Mouse (Mus musculus): ENCODE results near the gene Timm44. TPM values are rescaled to one million over a fixed set of nuclear protein-coding genes. Genes with fewer than 3 reads are reported as not detected.
"Not testable (repeated sequence)": the region's sequence is repeated elsewhere in the genome, so short reads cannot be mapped to it uniquely, and the experiment has no call there.

The Timm44 gene
- total RNA-seq, 2 experiments from 2014 or later: 42.1 to 68.0 TPM

- ATAC-seq (ENCODE audit: poor library complexity, severe bottlenecking): no peak
These were observed 10.4 kb downstream of the Timm44 start for GRCm38 (mm10) chr8:4265160-4265914.

GRCm38 (mm10) chr8:4263105-4263791 is 12.5 kb downstream of the Timm44 start:
- ATAC-seq (ENCODE audit: poor library complexity, severe bottlenecking): no peak

- no peak for ATAC-seq (ENCODE audit: poor library complexity, severe bottlenecking)
These were observed 15.9 kb downstream of the Timm44 start for GRCm38 (mm10) chr8:4259805-4260170.

- peak; percentile 94 for ATAC-seq (ENCODE audit: poor library complexity, severe bottlenecking)
These were observed 16.4 kb downstream of the Timm44 start, which contains the start of gene Ctxn1 for GRCm38 (mm10) chr8:4259125-4259804. Gene Ctxn1, minus strand, starts transcription at chr8:4259274.

DNA sequence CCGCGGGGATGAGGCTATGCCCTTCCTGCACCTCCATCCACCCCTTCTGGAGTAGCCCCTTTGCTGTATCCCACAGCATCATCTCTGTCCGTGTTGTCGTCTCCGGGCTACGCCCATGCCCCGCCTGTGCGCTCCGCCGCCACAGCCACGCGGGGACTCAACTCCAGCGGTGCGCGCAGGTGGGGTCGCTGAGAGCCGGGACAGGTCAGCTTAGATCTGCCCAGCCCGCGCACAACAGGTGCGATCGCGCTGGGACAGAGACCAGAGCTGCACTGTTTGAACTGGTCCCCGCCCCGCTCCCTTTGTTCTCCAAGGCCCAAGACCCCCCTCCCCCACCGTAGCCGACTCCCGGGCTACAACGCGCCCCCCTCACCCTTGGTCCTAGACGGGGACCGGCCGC is 17.0 kb downstream of the Timm44 start:
- ATAC-seq (ENCODE audit: poor library complexity, severe bottlenecking): peak; percentile 13; the same call in 1 of the 2 replicates

GRCm38 (mm10) chr8:4258233-4258632 is 17.5 kb downstream of the Timm44 start:
- peak; percentile 75 for ATAC-seq (ENCODE audit: poor library complexity, severe bottlenecking)

DNA sequence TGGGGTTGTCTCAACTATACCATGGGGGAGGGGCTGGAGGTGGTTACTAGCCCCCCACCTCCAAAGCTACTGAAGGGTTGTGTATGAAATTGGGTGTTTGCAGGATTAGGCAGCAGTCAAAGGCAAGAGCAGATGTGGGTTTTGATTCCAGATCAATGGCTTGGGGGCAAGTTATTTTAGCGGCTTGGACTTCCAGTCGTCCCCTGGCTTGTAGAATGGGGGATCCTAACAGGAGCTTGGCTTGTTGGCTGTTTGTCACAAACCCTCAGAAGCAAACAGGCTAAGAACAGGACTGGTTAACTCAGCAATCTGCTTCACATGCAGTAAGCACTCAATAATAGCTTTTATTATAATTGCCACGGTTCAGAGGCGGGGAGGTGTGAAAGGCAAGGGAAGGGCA is 18.4 kb downstream of the Timm44 start:
- no peak for ATAC-seq (ENCODE audit: poor library complexity, severe bottlenecking)

DNA sequence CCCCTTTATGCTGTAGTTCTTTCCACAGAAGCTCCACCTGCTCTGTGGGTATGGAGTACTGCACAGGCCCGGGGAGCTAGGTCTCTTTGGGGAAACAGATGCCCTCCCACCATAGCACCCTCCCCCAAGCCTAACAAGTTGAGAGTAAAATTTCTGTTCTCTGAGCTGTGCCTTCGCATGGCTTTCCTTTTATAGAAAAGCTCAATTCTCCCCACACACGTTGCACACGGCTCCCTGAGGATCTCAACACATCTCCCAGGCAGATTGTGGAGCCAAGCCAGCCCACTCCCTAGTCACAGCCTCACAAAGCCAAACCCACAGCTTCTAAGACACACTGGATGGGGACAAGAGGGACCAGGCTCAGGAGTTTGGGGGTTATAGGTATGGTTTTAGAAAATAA is 18.8 kb downstream of the Timm44 start:
- ATAC-seq (ENCODE audit: poor library complexity, severe bottlenecking): no peak

GRCm38 (mm10) chr8:4255471-4255870 is 20.2 kb downstream of the Timm44 start:
- ATAC-seq (ENCODE audit: poor library complexity, severe bottlenecking): not testable (repeated sequence)

GRCm38 (mm10) chr8:4254001-4254400 is 21.7 kb downstream of the Timm44 start:
- no peak for ATAC-seq (ENCODE audit: poor library complexity, severe bottlenecking)

DNA sequence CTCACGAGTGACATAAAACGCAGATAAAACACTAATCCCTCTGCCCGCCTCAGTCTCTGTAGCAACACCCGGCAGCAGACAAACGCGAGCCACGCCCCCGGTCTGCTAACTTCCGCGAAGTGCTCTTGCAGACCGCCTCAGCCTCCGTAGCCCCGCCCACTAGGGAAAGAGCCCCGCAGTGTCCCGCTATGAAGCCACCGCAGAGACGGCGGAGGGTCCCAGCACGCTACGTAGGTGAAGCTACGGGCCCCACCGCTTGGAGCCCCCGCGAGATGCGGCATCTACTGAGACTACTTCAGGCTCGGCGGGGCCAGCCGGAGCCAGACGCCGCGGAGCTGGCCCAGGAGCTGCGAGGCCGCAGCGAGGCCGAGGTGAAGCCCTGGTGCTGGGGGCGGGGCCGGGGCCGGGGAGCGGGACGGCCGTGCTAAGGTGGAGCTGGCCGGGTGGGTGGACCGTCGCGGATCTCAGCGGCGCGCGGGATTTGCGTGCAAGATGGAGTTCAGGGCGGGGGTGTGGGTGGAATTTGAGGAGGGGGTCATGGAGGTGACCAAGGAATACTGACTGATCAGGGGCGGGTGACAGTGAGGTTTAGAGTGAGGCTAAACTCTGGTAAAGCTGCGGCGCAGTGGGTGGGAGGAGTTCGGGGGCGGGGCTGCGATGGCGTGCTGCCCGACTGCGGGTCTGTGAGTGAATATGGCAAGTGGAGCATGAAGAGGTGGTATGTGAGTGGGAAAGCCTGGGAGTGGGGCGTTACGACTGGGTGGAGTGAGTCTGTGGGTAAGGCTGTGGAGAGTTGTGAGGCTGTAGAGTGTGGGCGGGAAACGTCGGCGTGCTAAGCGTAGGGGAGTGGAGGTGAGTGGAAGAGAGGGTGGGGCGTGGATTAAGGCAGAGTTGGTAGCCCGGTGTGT is 22.5 kb downstream of the Timm44 start, which contains the start of gene Snapc2:
Gene Snapc2 (plus strand): TSS at position 147 of the 908 bp plus-strand sequence.
- ATAC-seq (ENCODE audit: poor library complexity, severe bottlenecking): peak; percentile 90

GRCm38 (mm10) chr8:4252116-4252760 is 23.5 kb downstream of the Timm44 start:
- ATAC-seq (ENCODE audit: poor library complexity, severe bottlenecking): no peak

DNA sequence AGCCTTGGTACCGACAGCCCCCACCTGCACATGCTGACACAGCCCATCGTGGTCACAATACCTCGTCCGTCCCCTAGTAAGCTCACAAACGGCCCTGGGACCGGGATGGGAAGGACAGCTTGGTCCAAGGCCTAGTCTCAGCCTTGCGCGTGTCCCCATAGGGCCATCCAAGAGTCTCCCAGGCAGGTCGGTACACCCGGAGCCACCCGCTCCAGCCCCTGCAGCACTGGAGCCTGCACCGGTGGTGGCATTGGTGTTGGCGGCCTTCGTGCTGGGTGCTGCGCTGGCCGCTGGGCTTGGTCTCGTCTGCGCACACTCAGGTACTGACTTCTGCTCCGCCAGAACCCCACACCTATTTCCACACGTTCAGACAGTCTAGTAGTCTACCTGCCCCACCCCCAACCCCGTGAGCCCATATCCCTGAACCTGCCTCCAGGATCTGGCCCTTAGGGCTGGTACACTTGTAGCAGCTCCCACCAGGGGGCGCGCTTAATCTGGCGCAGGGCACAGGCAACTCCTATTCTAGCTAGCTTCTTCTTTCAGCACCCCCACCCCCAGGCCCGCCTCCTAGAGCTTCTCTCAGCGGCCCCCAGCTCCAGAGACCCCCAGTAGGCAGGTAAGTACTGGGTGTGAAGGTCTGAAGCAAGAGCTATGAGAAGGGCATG is 25.3 kb downstream of the Timm44 start:
- ATAC-seq (ENCODE audit: poor library complexity, severe bottlenecking): peak; percentile 73

DNA sequence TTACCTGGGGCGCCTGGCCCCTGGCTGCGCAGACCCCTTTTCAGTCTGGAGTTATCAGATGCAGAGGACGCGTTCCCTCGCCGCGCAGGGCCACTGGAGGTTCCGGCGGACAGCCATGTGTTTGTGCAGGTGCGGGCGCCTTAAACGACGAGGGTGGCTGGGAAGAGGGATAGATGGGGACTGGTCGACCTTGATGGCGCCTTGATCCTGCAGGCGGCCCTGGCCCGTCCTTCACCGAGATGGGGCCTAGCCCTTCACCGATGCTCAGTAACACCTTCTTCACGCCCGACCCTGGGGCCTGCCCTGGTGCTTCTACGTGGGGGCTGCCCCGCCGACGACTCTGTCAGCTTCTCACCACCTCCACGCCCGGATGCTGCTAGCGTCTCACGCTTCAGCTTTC is 26.5 kb downstream of the Timm44 start:
- ATAC-seq (ENCODE audit: poor library complexity, severe bottlenecking): no peak

DNA sequence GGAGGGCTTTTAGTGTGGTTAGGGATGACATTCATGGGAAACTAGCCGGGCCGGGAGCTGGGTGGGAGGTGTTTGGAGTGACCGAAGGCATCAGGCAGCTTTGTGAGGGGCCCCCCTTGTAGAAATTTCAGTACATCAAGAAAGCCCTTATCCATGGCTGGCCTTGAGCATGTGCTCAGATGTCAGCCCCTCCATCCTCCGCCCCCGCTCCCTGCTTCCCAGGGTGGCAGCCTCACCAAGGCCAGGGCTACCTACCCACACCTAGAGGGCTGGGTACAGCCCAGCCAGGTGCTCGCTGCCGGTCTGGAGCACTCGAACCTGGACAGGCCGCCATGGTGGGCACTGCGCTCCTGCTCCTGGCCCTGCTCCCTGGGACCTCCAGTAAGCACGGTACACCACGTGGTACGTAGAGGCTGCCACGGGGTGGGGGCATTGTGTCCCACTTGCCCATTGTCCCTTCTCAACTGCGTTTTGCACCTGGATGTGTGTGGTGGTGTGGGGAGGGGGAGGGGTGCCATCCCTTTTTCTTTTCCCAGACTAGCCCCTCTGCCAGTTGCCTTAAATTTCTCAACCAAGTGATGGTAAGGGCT is 27.7 kb downstream of the Timm44 start, which contains the start of gene Tgfbr3l:
Gene Tgfbr3l (plus strand): TSS at position 264 of the 590 bp plus-strand sequence.
- ATAC-seq (ENCODE audit: poor library complexity, severe bottlenecking): no peak

GRCm38 (mm10) chr8:4247241-4247640 is 28.5 kb downstream of the Timm44 start:
- no peak for ATAC-seq (ENCODE audit: poor library complexity, severe bottlenecking)

GRCm38 (mm10) chr8:4245737-4246136 is 30.0 kb downstream of the Timm44 start:
- ATAC-seq (ENCODE audit: poor library complexity, severe bottlenecking): no peak

GRCm38 (mm10) chr8:4245061-4245460 is 30.7 kb downstream of the Timm44 start:
- ATAC-seq (ENCODE audit: poor library complexity, severe bottlenecking): no peak

Measured in megakaryocyte, adult 5-6 weeks (primary cell).